Mouse (Mus musculus): ENCODE data around the gene Nup155. TPM values are rescaled to one million over a fixed set of nuclear protein-coding genes. Genes with fewer than 3 reads are reported as not detected.

The Nup155 gene
- 19.4 TPM for polyA plus RNA-seq (2017; shearing (Covaris generic))

GRCm38 (mm10) chr15:8108966-8109743 lies at the start of gene Nup155:
Gene Nup155, plus strand, starts transcription at chr15:8109273.

GRCm38 (mm10) chr15:8098774-8099749 lies 10.0 kb upstream of the Nup155 start, which contains the start of gene Wdr70:
Gene Wdr70, minus strand, starts transcription at chr15:8099209.

GRCm38 (mm10) chr15:8168591-8169265 lies 59.7 kb downstream of the Nup155 start, which contains the start of gene Cplane1:
Gene Cplane1, plus strand, starts transcription at chr15:8169106.

Other genes starting within 250 kb of the Nup155 start
- 43.8 TPM for gene Wdr70, start 10.1 kb upstream of the Nup155 start, polyA plus RNA-seq (2017; shearing (Covaris generic))
- 11.9 TPM for gene Cplane1, start 59.8 kb downstream of the Nup155 start, polyA plus RNA-seq (2017; shearing (Covaris generic))

Measured in activated CD4-positive, CD25-positive, alpha-beta regulatory T cell, adult 9 weeks (primary cell).